Mouse (Mus musculus) embryonic fibroblast, embryonic 13.5 days (primary cell): ENCODE data around the gene Actc1. TPM values are rescaled to one million over a fixed set of nuclear protein-coding genes. Genes with fewer than 3 reads are reported as not detected.

Experiments
- H3K27ac ChIP-seq: 2 replicates; pipeline ENCODE4 v1.5.1; 2012; ENCODE audit warnings: low read length, control low read depth, inconsistent platforms; ENCODE audit not compliant: insufficient read depth
- H3K4me1 ChIP-seq: 2 replicates; pipeline ENCODE4 v1.6.1; 2011; ENCODE audit warnings: low read length; ENCODE audit not compliant: control insufficient read depth, insufficient read depth
- H3K4me3 ChIP-seq: 2 replicates; pipeline ENCODE4 v1.5.1; 2011; ENCODE audit warnings: mild to moderate bottlenecking, control low read depth, low read length; ENCODE audit not compliant: insufficient read depth
- CTCF ChIP-seq: IDR thresholded peaks from 2 replicates; pipeline ENCODE4 v1.5.1; 2011; ENCODE audit warnings: mild to moderate bottlenecking, control low read depth, low read length, moderate library complexity, borderline replicate concordance; ENCODE audit not compliant: insufficient read depth
- POLR2A ChIP-seq: IDR thresholded peaks from 2 replicates; pipeline ENCODE4 v1.6.1; 2011; ENCODE audit warnings: low read depth, mild to moderate bottlenecking, control low read depth, low read length, moderate library complexity
- polyA plus RNA-seq: library from polyadenylated mRNA; stranded (reverse); fragments of >200 nt; gene quantifications from 2 replicates; pipeline ENCODE4 v1.2.4, GENCODE M21; 2011; ENCODE audit warnings: low read depth; ENCODE audit not compliant: missing spikeins, insufficient read length

Gene Actc1
- polyA plus RNA-seq, 1 experiment = 1.2 TPM

DNA sequence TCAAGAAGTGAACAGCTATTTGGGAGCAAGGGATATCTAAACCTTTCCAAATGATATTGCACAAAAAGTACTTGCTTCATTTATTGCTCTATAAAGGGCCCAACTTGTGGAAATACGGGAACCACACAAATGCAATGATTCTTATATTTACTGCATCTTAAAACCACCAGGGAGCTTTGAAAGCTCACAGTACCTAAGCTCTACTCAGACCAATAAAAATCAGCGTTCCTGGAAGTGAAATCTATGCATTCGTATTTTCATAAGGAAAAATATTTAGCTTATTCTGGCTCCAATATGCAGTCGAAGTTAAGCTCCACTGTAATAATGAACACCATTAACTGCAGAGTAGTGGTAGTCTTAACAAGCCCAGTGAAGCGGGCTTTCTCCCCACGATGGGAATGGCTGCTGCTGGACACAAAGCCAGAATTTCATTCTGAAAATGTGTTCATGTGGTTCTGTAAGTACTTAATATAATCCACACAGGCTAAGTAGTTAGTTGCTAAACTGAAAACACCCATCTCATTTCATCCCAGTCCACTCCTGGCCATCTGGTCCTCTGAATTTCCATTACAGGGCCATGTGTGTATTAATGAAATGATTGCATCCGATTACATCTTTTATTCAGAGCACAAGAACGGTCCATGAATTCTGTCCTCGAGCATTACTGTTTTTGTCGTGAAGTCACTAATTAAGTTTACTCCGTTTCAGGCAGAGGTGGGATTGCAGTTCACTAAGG, 33.7 kb downstream of the Actc1 start:
- Histone ChIP-seq H3K27ac (no peak overlapping the region), H3K4me1 (no peaks in the 10 kb centered on the region), H3K4me3 (no peak overlapping the region)
- TF ChIP-seq POLR2A (no peak), CTCF (no peak)

DNA sequence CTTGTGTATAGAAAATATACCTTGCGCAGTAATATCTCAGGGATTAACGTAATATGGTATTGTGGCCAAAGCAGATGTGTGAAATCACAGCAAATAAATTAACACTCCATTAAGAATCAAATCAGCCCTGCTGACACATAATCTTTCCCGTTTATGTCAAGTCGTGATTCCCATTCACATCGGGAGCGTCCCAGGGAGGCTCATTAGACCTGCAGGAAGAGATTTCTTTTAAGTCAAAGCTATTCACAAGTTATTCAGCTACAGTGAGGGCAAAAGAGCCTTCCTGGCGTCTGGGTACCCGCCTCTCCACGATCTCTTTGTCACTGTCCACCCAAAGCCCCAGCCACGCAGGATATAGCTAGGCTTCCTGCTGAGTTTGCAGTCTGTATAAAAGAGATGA, 35.2 kb downstream of the Actc1 start:
- Histone ChIP-seq H3K4me3 (no peak overlapping the region), H3K27ac (no peak overlapping the region), H3K4me1 (no peaks in the 10 kb centered on the region)
- TF ChIP-seq POLR2A = no peak
- no peak for TF ChIP-seq CTCF

DNA sequence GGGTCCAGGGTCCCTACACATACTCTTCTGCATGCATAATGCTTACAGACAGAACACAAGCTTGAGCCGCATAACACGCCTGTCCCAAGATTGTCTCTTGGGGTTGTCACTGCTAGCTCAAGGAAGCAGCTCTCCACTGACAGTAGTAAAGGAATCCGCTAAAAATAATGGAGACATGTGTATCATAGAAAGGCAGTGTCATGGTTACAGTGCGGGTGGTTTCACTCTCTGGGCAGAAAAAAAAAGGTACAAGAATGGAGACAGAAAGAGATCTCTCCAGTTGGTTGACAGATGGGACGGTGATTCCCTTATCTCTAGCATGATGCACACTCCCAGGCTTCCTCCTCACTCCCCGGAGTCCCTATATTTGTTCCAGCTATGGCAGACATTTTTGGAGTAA, 38.5 kb downstream of the Actc1 start:
- no peak for TF ChIP-seq CTCF
- TF ChIP-seq POLR2A = no peak
- Histone ChIP-seq H3K4me3 (no peak overlapping the region), H3K4me1 (no peaks in the 10 kb centered on the region), H3K27ac (no peak overlapping the region)

DNA sequence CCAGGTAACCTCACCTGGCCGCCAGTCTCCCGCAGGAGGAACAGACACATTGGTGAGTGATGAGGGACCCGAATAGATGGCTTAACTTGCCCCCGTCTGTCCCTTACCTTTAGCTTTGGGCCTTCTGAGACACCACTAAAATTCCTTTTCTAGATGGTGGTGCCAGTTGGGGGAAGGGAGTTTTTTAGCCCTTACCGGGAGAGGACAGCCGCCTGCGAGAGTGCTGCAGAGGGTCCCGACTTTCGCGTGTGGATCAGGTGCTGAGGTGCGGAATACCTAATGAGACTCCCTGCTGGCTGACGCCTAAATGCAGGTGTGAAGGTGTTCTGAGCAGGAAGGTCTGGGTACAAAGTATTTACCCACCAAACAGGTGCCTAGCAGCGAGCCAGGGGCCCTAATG, 39.5 kb downstream of the Actc1 start:
- H3K27ac ChIP-seq = no peak overlapping the region
- no peak for TF ChIP-seq CTCF
- TF ChIP-seq POLR2A = no peak
- no peaks in the 10 kb centered on the region for H3K4me1 ChIP-seq
- H3K4me3 ChIP-seq = no peak overlapping the region

DNA sequence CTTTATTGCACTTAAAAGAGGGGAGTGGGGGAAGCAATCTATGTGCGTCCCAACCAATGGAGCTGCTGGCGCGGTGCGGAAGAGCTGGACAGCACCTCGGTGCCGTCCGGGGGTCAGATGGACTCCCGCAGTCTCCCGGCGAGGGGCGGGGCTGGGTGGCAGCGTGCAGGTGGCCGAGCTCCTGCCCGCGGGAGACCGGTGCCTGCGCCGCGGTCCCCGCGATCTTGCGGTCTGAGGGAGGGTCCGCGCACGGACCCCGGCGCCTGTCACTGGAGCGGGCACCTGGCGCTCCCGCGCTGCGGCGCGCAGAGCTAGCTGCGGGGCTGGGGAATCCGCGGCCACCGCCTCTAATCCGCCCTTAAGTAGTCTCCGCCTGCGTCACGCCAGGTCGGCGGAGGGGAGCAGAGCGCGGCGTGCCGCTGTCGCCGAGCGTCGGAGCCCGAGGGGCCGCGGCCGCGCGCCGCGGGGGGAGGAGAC, 40.0 kb downstream of the Actc1 start, which contains the start of gene Gjd2:
Gjd2 (minus strand) TSS at position 325 of the 477 bp plus-strand sequence.
- H3K4me1 ChIP-seq = no peaks in the 10 kb centered on the region

DNA sequence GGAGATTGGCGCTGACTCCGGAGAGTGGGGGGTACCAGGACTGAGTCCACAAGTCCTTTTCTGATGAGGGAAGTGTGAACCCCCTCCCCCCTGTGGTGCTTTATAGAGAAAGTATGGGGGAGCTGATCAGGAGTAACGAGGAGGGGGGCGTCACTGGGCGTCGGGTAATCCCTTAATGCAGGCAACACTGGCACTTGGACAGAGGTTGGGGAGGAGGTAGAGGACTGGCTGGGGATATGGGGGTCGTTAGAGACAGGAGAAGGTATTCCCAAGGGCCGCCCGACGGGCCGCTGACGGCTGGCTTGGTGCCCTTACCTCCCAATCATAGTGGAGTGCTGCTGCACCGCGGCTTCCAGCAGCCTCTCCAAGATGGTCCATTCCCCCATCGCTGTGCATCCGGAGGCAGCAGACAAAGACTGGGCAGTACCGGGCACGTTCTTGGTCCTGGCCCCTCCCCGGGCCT, 40.6 kb downstream of the Actc1 start:
- no peak overlapping the region for H3K27ac ChIP-seq
- TF ChIP-seq CTCF (no peak), POLR2A (no peak)
- no peak overlapping the region for H3K4me3 ChIP-seq
- H3K4me1 ChIP-seq = no peaks in the 10 kb centered on the region

More for the DNA sequence above, 40.0 kb downstream of the Actc1 start, which contains the start of gene Gjd2:
- Histone ChIP-seq H3K27ac (no peak within 1 kb of the TSS), H3K4me3 (no peak within 1 kb of the TSS)
- TF ChIP-seq POLR2A = no peak
- no peak for TF ChIP-seq CTCF

DNA sequence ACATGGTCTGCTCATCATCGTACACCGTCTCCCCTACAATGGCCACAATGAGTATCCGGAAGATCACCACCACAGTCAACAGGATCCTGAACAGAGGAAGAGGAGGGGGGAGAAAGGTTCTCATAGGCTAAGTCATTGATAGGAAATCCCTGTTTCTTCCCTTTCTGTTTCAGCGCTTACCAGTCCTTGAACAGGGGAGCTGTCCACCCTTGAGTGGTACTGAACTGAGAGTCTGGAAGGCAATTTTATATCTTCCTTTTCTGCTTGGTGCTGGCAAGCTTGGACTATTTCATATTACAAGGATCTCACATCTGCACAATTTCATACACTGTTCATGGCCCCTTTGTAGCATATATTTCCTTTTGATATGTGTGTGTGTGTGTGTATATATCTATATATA, 41.5 kb downstream of the Actc1 start:
- no peak for TF ChIP-seq CTCF
- no peak for TF ChIP-seq POLR2A
- Histone ChIP-seq H3K27ac (no peak overlapping the region), H3K4me3 (no peak overlapping the region), H3K4me1 (no peaks in the 10 kb centered on the region)

DNA sequence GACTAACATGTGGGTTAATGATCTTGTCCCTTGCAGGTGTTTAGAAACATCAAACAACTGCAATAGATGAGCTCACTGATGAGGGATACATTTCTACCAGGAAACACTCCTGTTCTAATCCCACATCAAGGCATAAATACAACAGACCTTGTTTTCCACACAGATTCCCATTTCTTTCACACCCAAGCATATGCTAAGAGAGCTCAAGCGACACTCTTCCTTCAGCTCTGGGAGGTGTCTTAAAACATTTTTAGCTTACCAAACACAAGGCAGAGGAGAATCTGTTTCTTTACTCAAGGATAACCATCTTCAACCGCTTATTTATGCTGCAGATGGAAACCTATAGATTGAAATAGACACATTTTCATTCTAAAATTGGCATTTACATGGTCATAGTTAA, 45.0 kb downstream of the Actc1 start:
- TF ChIP-seq CTCF (no peak), POLR2A (no peak)
- Histone ChIP-seq H3K4me3 (no peak overlapping the region), H3K4me1 (no peaks in the 10 kb centered on the region), H3K27ac (no peak overlapping the region)

DNA sequence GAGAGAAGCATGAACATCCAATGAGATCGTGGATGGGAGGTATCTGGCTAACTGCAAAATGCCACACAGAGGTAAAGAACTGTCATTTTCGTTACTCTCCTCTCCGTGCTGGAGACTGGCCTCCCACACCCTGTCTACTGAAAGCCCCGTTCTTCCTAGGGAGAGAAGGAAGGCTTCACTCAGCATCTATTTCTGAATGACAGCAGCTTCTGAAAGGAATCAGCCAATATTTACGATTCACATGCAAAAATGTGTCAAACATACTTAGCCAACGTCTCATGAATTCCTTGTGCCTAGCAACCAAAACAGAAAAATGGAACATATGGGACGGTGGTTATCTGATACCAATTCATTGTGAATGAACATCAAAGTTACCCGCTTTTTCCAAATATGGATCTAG, 55.9 kb downstream of the Actc1 start:
- no peak for TF ChIP-seq POLR2A
- no peak for TF ChIP-seq CTCF
- Histone ChIP-seq H3K4me1 (no peaks in the 10 kb centered on the region), H3K4me3 (no peak overlapping the region), H3K27ac (no peak overlapping the region)

Other genes with a start within 250 kb of the Actc1 start
- gene Scg5, start 224.4 kb downstream of the Actc1 start, polyA plus RNA-seq = 0.72 and 0.82 TPM in 2 replicates
- 27.5 and 32.9 TPM in 2 replicates for gene Arhgap11a, start 204.9 kb downstream of the Actc1 start, polyA plus RNA-seq
- gene Gjd2, start 39.9 kb downstream of the Actc1 start, polyA plus RNA-seq = not detected in 2 replicates
- gene Aqr, start 133.5 kb upstream of the Actc1 start, polyA plus RNA-seq = 36.7 and 41.1 TPM in 2 replicates
- 9.1 and 11.6 TPM in 2 replicates for gene Zfp770, start 147.9 kb upstream of the Actc1 start, polyA plus RNA-seq